Comparison of ENCODE assay signal across 14 mouse cellular contexts in the genomic region with DNA sequence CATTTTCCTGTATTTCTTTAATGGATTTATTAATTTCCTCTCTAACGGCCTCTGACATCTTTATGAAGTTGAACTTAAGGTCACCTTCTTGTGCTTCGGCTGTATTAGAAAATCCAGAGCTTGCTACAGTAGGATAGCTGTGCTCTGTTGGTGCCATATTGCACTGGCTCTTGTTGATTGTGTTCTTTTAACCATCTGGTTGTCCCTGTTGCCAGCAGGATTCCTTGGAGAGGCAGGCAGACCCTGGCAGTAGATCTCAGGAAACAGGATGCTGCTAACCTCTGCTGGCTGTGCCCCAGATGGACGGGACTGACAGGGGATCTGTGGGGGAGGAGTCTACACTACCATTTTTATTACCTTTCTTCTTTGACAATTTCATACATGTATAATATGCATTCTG.
DNase-seq lines count a peak whose midpoint lies in the region; ATAC-seq and TF ChIP-seq lines count a peak whose summit lies in the region.
"Had no signal": no experiment of that assay in that cellular context is flagged by ENCODE, and none has a peak within 500 bp of the region (broad histone marks: within the 10 kb centered on the region; RNA-seq: fewer than 3 reads in every experiment).

No protein-coding gene starts in this region.

- no peak overlapping the region for H3K4me2 ChIP-seq in kidney, embryonic 15.5 days
- no peak overlapping the region for H3K4me2 ChIP-seq in heart, embryonic 11.5 days
- H3K4me2 ChIP-seq: intestine, embryonic 15.5 days; neural tube, embryonic 15.5 days had no signal

- no peaks in the 10 kb centered on the region for H3K36me3 ChIP-seq in kidney, embryonic 15.5 days
- no peaks in the 10 kb centered on the region for H3K36me3 ChIP-seq in heart, embryonic 11.5 days (ENCODE audit: control insufficient read depth, insufficient read depth, low read length)
- H3K36me3 ChIP-seq: intestine, embryonic 15.5 days; neural tube, embryonic 15.5 days had no signal

- TF ChIP-seq CTCF in layer of hippocampus, adult 2 months (conservative IDR thresholded peaks at IDR 0.05), result no peak

- no peaks in the 10 kb centered on the region for H3K27me3 ChIP-seq in kidney, embryonic 15.5 days
- no peaks in the 10 kb centered on the region for H3K27me3 ChIP-seq in heart, embryonic 11.5 days (ENCODE audit: control insufficient read depth, insufficient read depth, low read length)
- H3K27me3 ChIP-seq: CH12.LX; intestine, embryonic 15.5 days; neural tube, embryonic 15.5 days had no signal

- no peak overlapping the region for H3K4me3 ChIP-seq in kidney, embryonic 15.5 days (replicated peaks)
- no peak overlapping the region for H3K4me3 ChIP-seq in layer of hippocampus, adult 2 months
- no peak overlapping the region for H3K4me3 ChIP-seq in heart, embryonic 11.5 days (ENCODE audit: low read depth, low read length)
- H3K4me3 ChIP-seq: intestine, embryonic 15.5 days; neural tube, embryonic 15.5 days had no signal

- 20% methylated on average over 3 of the region's 3 CpGs for WGBS in kidney, embryonic 15.5 days
- 71% methylated on average over 3 of the region's 3 CpGs for WGBS in heart, embryonic 11.5 days (ENCODE audit: insufficient replicate concordance)

- H3K9ac ChIP-seq in kidney, embryonic 15.5 days, result no peak overlapping the region
- no peak overlapping the region for H3K9ac ChIP-seq in heart, embryonic 11.5 days (ENCODE audit: low read depth, low read length)
- H3K9ac ChIP-seq: intestine, embryonic 15.5 days; neural tube, embryonic 15.5 days had no signal

- H3K27ac ChIP-seq in kidney, embryonic 15.5 days, result peak overlapping the region; percentile 45; the same call in 1 of the 2 replicates
- H3K27ac ChIP-seq in layer of hippocampus, adult 2 months, result peak overlapping the region; percentile 9; the same call in 1 of the 2 replicates
- no peak overlapping the region for H3K27ac ChIP-seq in heart, embryonic 11.5 days (ENCODE audit: low read depth, low read length)
- H3K27ac ChIP-seq: intestine, embryonic 15.5 days; neural tube, embryonic 15.5 days had no signal

- no peak for DNase-seq in kidney, adult 8-10 months
- peak; percentile 84 for DNase-seq in cerebellum, adult 9-10 months
- DNase-seq in layer of hippocampus, adult 2 months (ENCODE audit: low spot score in 2 of 2), result peak; percentile 41 to 49
- no peak for DNase-seq in lung, postnatal 25 days (ENCODE audit: low spot score)
- DNase-seq: heart, postnatal 10 days; right cerebral cortex, adult 18-20 months had no signal

- no peaks in the 10 kb centered on the region for H3K4me1 ChIP-seq in kidney, embryonic 15.5 days
- H3K4me1 ChIP-seq in heart, embryonic 11.5 days (ENCODE audit: control insufficient read depth, insufficient read depth, low read length), result no peaks in the 10 kb centered on the region
- H3K4me1 ChIP-seq: intestine, embryonic 15.5 days; neural tube, embryonic 15.5 days had no signal

- no peak for ATAC-seq in kidney, embryonic 15.5 days (replicated peaks; ENCODE audit: low FRiP score)
- peak; percentile 83 for ATAC-seq in cerebellum, adult (ENCODE audit: insufficient number of reproducible peaks, low FRiP score, low TSS enrichment)
- ATAC-seq in heart, embryonic 11.5 days (replicated peaks; ENCODE audit: insufficient number of reproducible peaks, low FRiP score, low TSS enrichment), result no peak
- ATAC-seq in erythroid progenitor cell, adult 5-6 weeks (replicated peaks; ENCODE audit: low FRiP score, poor library complexity, severe bottlenecking), result no peak
- ATAC-seq: intestine, embryonic 15.5 days; Patski had no signal

- H3K9me3 ChIP-seq in kidney, embryonic 15.5 days (replicated peaks), result no peaks in the 10 kb centered on the region
- no peaks in the 10 kb centered on the region for H3K9me3 ChIP-seq in heart, embryonic 11.5 days (replicated peaks; ENCODE audit: control insufficient read depth, low read length)
- H3K9me3 ChIP-seq: intestine, embryonic 15.5 days; neural tube, embryonic 15.5 days had no signal

Comparison
In these comparisons a context has a peak if more than half of its experiments do, and no peak if none do; other contexts are left out.
1. DNase-seq: peak in cerebellum, adult 9-10 months (single experiment) and layer of hippocampus, adult 2 months (2 of 2); none in kidney, adult 8-10 months (0 of 2) and lung, postnatal 25 days (single experiment).